Mouse (Mus musculus) Muller cell, postnatal 12 days (primary cell): Measurements from ENCODE around the gene Gm21778.
"Not testable (repeated sequence)": the region's sequence is repeated elsewhere in the genome, so short reads cannot be mapped to it uniquely, and the experiment has no call there.

Experiments used
- DNase-seq: peaks from one replicate; pipeline ENCODE4 v3.0.0-alpha.2; 2015; ENCODE audit errors: inconsistent ontology term

The Gm21778 gene

DNA sequence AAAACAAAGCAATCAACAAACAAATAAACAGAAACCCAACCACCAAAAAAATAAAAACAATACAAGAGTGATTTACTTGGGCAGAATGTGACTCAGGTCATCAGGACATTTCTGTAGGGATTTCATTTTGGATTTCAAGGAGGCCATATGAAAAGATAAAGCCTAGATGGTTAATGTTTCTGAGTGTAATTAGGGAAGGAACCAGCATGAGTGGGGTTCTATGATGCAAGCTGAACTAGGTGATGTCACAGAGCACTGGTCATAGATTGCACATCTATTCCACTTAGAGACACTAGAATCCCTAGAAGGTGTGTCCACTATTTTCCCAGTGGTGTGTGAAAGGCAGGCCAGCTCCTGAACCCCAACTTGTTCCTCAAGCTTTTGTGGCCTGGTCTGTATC lies at the start of gene Gm21778:
Gm21778 (plus strand) TSS at position 301 of the 400 bp plus-strand sequence.
- not testable (repeated sequence) for DNase-seq
